Mouse (Mus musculus) E14TG2a.4 (cell line): ENCODE data around the gene Gzmd.
"Not testable (repeated sequence)": the region's sequence is repeated elsewhere in the genome, so short reads cannot be mapped to it uniquely, and the experiment has no call there.

Experiments
- CTCF ChIP-seq: conservative IDR thresholded peaks from 2 replicates; pipeline ENCODE4 v1.5.1; 2014; ENCODE audit warnings: low read length
- NANOG ChIP-seq: IDR thresholded peaks from 2 replicates; pipeline ENCODE4 v1.6.1; 2014; ENCODE audit warnings: borderline replicate concordance, low read length, mixed read lengths
- POU5F1 ChIP-seq: IDR thresholded peaks from 2 replicates; pipeline ENCODE4 v1.6.1; 2014; ENCODE audit warnings: low read length, borderline replicate concordance

GRCm38 (mm10) chr14:56177651-56178050, 45.2 kb upstream of the Gzmd start:
- TF ChIP-seq CTCF: peak; percentile 66
- not testable (repeated sequence) for TF ChIP-seq NANOG, POU5F1
